Mouse (Mus musculus): ENCODE measurements around the gene Rbfox3.

The Rbfox3 gene

DNA sequence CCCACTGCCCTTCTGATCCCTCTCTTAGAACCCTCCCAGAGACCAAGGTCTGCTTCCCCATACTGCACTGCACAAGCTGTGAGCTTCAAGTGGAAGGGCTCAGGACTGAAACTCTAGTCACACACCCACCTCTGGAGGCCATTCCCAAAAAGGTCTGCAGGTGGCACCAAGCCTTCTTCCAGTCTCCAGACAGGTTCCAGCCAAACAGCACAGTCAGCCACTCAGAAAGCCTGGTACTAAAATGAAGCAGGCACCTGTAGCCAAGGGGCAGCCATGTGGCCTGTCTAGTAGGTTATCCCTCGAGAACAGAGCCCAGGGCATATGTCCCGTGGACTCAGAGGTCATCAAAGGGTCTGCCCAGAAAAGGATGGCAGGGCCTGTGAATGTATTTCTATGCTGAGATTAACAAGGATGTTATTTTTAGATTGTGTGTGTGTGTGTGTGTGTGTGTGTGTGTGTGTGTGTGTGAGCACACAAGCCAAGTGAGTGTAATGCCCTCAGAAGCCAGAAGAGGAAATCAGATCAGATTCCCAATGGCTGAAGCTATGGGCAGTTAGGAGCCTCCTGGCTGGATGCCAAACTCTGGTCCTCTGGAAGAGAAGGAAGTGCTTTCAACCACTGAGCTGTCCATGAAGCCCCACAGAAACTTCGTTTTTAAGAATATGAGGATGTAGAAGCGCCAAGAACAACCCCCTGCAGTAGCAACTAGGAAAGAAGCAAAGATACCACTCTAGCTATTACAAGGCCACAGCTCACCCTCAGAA is at the start of gene Rbfox3:
TSS of gene Rbfox3 (minus strand) at position 291 of the 764 bp plus-strand sequence.
- WGBS, result 50% methylated on average over 4 of the region's 4 CpGs

- 30% methylated on average over 3 of the region's 3 CpGs for WGBS
Observed at GRCm38 (mm10) chr11:118960649-118961048, 49.3 kb upstream of the Rbfox3 start.

GRCm38 (mm10) chr11:118957070-118957471 is 45.7 kb upstream of the Rbfox3 start:
- 27% methylated on average over 14 of the region's 14 CpGs for WGBS

DNA sequence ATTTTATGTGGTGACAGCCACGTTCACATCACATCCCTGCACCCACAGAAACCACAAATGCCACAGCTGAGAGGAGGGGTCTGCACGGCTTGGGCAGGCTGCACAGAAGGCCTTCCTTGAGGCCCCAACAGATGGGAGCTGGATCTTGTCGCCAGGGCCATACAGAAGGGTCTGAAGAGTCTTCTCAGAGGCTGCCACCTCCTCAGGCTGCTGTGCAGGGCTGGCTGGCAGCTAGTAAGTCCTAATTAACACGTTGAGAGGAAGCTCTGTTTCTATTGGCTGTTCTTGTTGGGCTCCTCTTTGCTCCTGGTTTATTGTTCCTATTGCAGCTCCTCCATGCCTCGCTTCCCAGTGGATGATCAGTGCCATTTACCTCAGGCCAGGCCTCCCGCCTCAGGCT is 43.6 kb upstream of the Rbfox3 start:
- WGBS, result 48% methylated on average over 6 of the region's 6 CpGs

DNA sequence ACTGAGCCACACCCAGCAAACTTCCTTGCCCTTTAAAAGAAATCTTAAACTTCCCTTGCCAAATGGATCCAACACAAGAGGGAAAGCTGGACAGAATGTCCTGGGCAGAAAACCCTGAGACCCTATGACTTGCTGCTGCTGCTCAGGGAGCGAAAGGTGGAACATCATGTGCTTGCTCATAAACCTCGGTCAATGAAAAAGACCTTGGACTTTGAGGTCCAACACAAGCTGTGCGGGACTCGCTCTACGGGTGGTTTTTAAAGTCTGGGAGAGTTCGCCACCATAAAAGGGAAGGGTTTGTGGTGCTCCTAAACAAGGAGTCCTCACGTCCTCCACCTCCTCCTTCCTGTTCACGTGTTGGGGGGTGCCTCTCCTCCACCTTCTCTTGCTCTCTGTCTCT is 34.5 kb upstream of the Rbfox3 start:
- WGBS, result 91% methylated on average over 8 of the region's 8 CpGs

GRCm38 (mm10) chr11:118941268-118941667 is 29.9 kb upstream of the Rbfox3 start:
- WGBS, result 32% methylated on average over 5 of the region's 5 CpGs

DNA sequence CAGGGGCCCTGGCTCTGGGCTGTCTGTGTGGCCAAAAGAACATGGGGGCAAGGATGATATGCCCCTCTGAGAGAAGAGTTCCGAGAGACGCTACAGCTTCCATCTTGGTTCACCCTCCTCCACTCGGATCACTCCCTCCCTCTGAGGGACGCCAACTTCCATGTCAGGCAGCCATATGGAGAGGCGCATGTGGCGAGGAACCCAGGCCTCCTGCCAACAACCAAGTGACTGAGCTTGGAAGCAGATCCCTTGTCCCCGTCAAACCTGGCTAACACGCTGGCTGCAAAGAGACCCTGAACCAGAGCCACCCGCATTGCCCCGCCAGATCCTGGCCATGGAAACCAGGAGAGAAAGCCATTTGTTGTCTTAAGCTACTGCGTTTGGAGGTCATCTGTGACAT is 29.1 kb upstream of the Rbfox3 start:
- WGBS, result 35% methylated on average over 11 of the region's 11 CpGs

- 81% methylated on average over 4 of the region's 4 CpGs for WGBS
Observed at GRCm38 (mm10) chr11:118939731-118940130, 28.3 kb upstream of the Rbfox3 start.

- 68% methylated on average over 1 of the region's 1 CpGs for WGBS
Observed at GRCm38 (mm10) chr11:118934925-118935324, 23.5 kb upstream of the Rbfox3 start.

DNA sequence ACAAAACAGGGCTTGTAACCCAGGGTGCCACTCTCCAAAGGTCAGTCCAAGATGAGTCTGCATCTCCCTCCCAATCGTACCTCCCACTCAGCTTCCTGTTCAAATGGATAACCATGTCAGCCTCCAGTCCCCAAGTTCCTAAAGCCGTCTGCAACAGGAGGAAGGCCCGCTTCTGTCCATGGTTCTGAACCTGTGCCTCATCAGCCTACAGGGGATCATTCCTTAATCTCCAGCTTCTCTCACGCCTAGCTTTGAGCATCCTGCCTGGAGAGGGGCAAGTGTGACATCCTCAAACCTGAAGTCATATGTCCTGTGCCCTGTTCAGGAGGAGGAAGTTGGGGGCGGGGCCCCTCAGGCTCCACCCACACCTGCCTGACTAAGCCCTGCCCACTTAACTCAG is 15.7 kb upstream of the Rbfox3 start:
- 29% methylated on average over 5 of the region's 5 CpGs for WGBS

- 65% methylated on average over 6 of the region's 6 CpGs for WGBS
Observed at GRCm38 (mm10) chr11:118921852-118922251, 10.5 kb upstream of the Rbfox3 start.

GRCm38 (mm10) chr11:118916423-118917030 is 5.1 kb upstream of the Rbfox3 start:
- WGBS, result 17% methylated on average over 15 of the region's 15 CpGs

GRCm38 (mm10) chr11:118915888-118916287 is 4.5 kb upstream of the Rbfox3 start:
- WGBS, result no CpG with 5 or more reads among the region's 2 CpGs

DNA sequence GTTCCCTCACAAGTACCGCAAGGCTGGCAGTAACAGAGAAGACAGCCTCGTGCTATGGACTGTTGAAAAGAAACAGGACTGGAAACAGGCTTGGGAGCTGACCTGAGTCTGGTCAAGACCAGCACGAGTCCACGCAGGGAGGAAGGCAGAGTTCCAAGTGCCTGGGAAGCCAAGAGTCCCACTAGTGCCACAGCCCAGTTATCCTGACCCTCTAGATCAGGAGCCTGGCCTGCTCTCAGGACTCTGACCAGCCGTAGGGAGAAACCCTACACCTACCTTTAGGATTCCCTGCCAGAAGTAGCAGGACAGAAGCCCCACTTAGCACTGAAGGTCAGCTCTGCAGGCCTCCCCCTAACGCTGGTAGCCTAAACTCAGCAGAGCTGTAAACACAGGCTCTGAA is 1.3 kb upstream of the Rbfox3 start:
- WGBS, result 74% methylated on average over 6 of the region's 6 CpGs

DNA sequence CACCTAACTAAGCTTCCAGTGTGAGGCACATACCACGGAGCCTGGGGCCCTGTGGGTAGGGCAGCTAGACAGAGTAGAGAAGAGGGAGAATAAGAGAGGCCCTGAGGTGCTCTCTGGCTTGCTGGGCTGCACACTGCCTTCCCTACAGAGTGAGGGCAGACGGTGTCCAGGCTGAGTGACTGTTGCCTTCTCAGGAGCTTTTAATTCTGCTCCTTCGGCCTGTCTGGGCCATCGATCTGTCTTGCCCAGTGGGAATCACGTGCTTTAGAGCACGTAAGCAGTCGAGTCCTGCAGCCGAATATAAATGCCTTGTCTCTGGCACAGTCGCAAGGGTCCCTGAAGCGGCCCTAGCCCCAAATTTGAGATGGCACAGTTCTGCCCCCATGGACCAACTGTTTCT is 641 bp downstream of the Rbfox3 start:
- WGBS, result 86% methylated on average over 10 of the region's 10 CpGs

DNA sequence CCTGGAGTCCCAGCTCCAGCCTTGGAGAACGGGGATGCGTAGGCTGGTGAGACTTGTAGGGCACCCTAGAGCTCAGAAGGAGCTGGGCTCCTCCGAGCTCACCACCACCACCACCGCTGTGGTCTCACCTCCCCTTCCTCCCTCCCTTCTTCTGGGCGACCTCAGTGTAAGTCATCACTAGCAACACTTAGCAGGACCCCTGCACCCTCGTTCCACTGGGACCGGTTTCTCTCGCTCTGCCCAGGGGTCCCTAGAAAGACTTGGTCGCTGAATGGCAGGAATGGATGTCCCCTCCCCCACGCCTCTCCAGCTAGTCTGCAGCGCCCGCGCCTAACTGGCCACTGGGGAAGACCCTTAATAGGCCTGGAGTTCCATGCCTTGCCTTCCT is 1.6 kb downstream of the Rbfox3 start:
- WGBS, result 5% methylated on average over 11 of the region's 13 CpGs

DNA sequence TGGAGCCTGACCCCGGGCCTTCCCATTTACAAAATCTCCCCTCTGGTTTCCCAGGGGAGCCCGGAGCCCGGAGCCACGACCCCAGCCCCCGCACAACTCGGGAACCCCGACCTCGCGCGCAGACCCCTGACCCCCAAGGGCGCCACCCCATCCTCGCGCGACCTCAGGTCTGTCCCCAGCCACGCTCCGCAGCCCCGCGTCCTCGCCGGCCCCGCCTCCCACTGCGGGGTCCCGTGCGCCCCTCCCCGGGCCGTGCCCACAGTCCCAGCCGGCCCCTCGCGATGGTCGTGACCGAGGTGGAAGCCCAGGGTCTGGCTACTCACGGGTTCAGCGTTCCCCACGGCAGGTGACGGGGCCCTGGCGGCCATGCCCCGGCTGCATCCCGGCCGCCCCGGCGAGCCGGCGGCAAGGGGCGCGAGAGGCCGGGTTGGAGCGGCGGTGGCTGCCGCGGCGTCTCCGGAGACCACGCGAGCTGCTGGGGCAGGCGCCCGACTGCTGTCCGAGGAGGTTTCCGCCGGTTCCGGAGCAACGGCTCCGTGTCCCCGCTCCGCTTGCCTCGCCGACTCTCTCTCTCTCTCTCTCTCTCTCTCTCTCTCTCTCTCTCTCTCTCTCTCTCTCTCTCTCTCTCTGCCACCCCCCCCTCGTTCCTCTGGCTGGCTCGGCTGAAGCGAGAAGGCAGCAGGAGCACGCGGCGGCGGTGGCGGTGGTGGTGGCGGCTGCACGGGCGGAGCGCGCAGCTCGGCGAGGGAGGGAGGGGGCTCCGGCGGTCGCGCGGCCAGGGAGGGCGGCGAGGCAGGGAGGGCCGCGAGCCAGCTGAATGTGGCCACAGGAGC is 2.2 kb downstream of the Rbfox3 start:
- WGBS, result under 1% methylated on average over 78 of the region's 90 CpGs

- WGBS, result under 1% methylated on average over 52 of the region's 52 CpGs
Observed at GRCm38 (mm10) chr11:118908431-118908980, 2.9 kb downstream of the Rbfox3 start.

DNA sequence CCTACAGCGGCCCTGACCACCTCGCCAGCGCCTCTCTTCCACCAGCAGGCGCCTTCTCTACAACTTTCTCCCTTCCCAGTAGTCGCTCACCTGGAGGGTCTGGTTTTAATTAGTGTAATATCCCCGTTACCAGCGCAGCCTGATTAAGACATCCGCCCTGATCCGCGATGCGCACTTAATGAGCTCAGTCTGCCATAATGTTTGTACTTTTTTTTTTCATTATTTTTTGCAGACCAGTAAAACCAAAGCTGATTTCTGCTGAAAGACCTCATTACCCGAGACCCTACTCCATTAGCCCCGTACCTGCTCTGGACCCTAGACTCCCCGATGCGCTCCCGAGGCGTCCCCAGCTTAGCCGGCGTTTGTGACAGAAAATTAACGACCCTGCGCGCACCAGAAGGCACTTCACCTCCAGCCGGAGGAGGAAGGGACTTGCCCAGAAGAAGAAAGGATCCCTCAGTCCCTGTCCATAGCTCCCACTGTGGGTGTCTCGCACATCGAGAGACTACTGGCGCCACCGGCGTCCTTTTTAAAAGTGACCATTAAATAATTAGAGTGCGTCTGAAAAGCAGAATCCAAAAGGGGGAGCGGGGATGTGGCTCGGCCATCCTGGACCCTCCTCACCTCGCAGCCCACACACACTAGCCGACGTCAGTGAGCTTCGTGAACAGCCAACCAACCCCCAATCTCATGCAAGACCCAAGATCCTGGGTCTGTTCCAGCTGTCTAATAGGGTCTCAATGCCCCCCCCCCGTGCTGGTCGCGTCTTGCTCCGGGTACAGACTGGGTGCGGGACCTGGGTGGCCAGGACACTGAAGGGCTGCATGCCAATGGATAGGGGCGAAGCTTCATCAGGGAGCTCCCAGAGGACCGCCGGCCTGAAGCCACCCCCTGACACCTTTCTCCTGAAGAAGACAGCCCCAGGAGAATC is 3.7 kb downstream of the Rbfox3 start:
- WGBS, result 1% methylated on average over 43 of the region's 43 CpGs

DNA sequence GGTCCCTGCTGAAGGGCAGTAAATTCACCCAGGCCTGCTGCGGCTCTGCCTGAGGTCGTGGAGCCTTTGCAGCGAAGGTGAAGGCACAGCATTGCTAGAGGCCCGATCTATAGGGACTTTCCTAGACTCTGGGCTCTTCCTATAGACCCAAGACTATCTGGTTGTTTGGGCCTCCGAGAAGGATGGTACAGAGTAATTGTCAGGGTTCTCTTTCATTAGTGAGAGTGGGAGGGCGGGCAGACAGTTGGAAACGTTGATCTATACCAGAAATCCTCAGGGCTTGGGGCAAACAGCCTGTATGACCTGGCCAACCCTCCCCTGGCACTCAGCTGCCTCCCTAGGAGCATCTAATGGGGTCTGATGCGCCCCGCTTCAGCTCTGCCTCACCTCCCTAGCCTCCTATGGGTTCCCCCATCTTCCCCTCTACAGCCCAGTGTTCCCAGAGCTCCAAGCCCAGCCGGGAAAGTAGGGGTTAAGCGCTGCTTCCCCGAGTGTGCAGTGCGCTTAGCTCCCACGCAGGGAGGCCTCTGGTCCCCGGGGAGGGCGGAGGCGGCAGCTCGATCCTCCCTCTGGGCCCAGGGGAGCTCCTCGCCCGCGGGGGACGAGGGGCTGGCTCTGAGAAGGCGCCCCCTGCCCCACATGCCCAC is 4.5 kb downstream of the Rbfox3 start:
- WGBS, result 7% methylated on average over 23 of the region's 23 CpGs

Data from cerebral cortex, adult 2 months (tissue).